Mouse (Mus musculus) gastrocnemius, postnatal 10 days (tissue): ENCODE measurements at regions not wholly inside any gene's neighbourhood (a gene's known extent, or its start where the extent isn't known, plus 50 kb on each side); places are given as distances from the start of the nearest gene placed in this dataset.

Experiments
- DNase-seq: peaks from one replicate; pipeline ENCODE4 v3.0.0; 2021; ENCODE audit warnings: mixed read lengths

- DNase-seq = no peak
Measured at GRCm38 (mm10) chr4:31825438-31825830, 138.5 kb upstream of the Map3k7 start.

- no peak for DNase-seq
Measured at GRCm38 (mm10) chr4:31826661-31827060, 137.2 kb upstream of the Map3k7 start.

GRCm38 (mm10) chr4:31827266-31827665, 136.6 kb upstream of the Map3k7 start:
- no peak for DNase-seq

GRCm38 (mm10) chr4:31830241-31830640, 133.7 kb upstream of the Map3k7 start:
- no peak for DNase-seq

- no peak for DNase-seq
Measured at GRCm38 (mm10) chr4:31831469-31831868, 132.4 kb upstream of the Map3k7 start.

- no peak for DNase-seq
Measured at GRCm38 (mm10) chr4:31833828-31834227, 130.1 kb upstream of the Map3k7 start.

GRCm38 (mm10) chr4:31835051-31835450, 128.8 kb upstream of the Map3k7 start:
- DNase-seq = no peak

GRCm38 (mm10) chr4:31838592-31838991, 125.3 kb upstream of the Map3k7 start:
- DNase-seq = no peak

GRCm38 (mm10) chr4:31849763-31850162, 114.1 kb upstream of the Map3k7 start:
- DNase-seq = no peak

GRCm38 (mm10) chr4:31851006-31851405, 112.9 kb upstream of the Map3k7 start:
- peak; percentile 31 for DNase-seq

- DNase-seq = no peak
Measured at GRCm38 (mm10) chr4:31853851-31854250, 110.0 kb upstream of the Map3k7 start.

GRCm38 (mm10) chr4:31860389-31860788, 103.5 kb upstream of the Map3k7 start:
- DNase-seq = no peak

- DNase-seq = no peak
Measured at GRCm38 (mm10) chr4:31861172-31861571, 102.7 kb upstream of the Map3k7 start.

GRCm38 (mm10) chr4:31872985-31873983, 90.6 kb upstream of the Map3k7 start:
- no peak for DNase-seq

GRCm38 (mm10) chr4:31877389-31877788, 86.5 kb upstream of the Map3k7 start:
- DNase-seq = no peak

GRCm38 (mm10) chr4:31878493-31879191, 85.3 kb upstream of the Map3k7 start:
- no peak for DNase-seq

- no peak for DNase-seq
Measured at GRCm38 (mm10) chr4:31879192-31879585, 84.7 kb upstream of the Map3k7 start.

- no peak for DNase-seq
Measured at GRCm38 (mm10) chr4:31880213-31880612, 83.7 kb upstream of the Map3k7 start.

- DNase-seq = no peak
Measured at GRCm38 (mm10) chr4:31889673-31890072, 74.2 kb upstream of the Map3k7 start.

GRCm38 (mm10) chr4:31909086-31909673, 54.7 kb upstream of the Map3k7 start:
- DNase-seq = no peak
